11 mouse cellular contexts compared by ENCODE assay signal in genomic region chr9:89178833-89179232, GRCm38 (mm10). TPM values are rescaled to one million over a fixed set of nuclear protein-coding genes. Genes with fewer than 3 reads are reported as not detected.
DNase-seq lines count a peak whose midpoint lies in the region; ATAC-seq lines count a peak whose summit lies in the region.
"Not testable (repeated sequence)": the region's sequence is repeated elsewhere in the genome, so short reads cannot be mapped to it uniquely, and the experiment has no call there.
"Had no signal": no experiment of that assay in that cellular context is flagged by ENCODE, and none has a peak within 500 bp of the region (broad histone marks: within the 10 kb centered on the region; RNA-seq: fewer than 3 reads in every experiment).

No protein-coding gene starts in this region.

- H3K4me1 ChIP-seq in midbrain, embryonic 14.5 days (ENCODE audit: control insufficient read depth, insufficient read depth, low read length): not testable (repeated sequence)

- WGBS in midbrain, embryonic 14.5 days: 31% methylated on average over 2 of the region's 3 CpGs

- not testable (repeated sequence) for H3K9ac ChIP-seq in midbrain, embryonic 14.5 days (replicated peaks; ENCODE audit: low read length)

- not testable (repeated sequence) for H3K4me2 ChIP-seq in midbrain, embryonic 14.5 days (ENCODE audit: low read length)

- not testable (repeated sequence) for ATAC-seq in midbrain, embryonic 14.5 days (ENCODE audit: low FRiP score, low TSS enrichment)

- H3K4me3 ChIP-seq in midbrain, embryonic 14.5 days (replicated peaks; ENCODE audit: low read depth, low read length): not testable (repeated sequence)

- not testable (repeated sequence) for H3K27me3 ChIP-seq in midbrain, embryonic 14.5 days (ENCODE audit: control insufficient read depth, insufficient read depth, low read length)

- not testable (repeated sequence) for H3K9me3 ChIP-seq in midbrain, embryonic 14.5 days (ENCODE audit: control insufficient read depth, low read length)

- intact Hi-C loops in left cerebral cortex, postnatal 25 days (cut with DNase I): not testable (repeated sequence)

- not testable (repeated sequence) for H3K27ac ChIP-seq in midbrain, embryonic 14.5 days (replicated peaks; ENCODE audit: low read depth, low read length)

- H3K36me3 ChIP-seq in midbrain, embryonic 14.5 days (ENCODE audit: control insufficient read depth, insufficient read depth, low read length): not testable (repeated sequence)

- DNase-seq in adipocyte (ENCODE audit: low spot score): peak; percentile 23
- peak; percentile 66 to 75 for DNase-seq in cerebellum, postnatal 36 days
- DNase-seq in heart, adult 11 months: peak; percentile 94
- DNase-seq in kidney, adult 9 months: peak; percentile 81
- peak; percentile 61 to 77 for DNase-seq in left cerebral cortex, postnatal 25 days (ENCODE audit: low spot score in 2 of 2)
- DNase-seq in midbrain, embryonic 14.5 days: peak; percentile 20
- DNase-seq in spleen, adult 12 weeks (ENCODE audit: low spot score): peak; percentile 7
- peak; percentile 34 to 76 for DNase-seq in urinary bladder, postnatal 4 days (ENCODE audit: low spot score in 2 of 2)

RNA-seq across cellular contexts. Expression of gene Bcl2a1b, which starts 20.2 kb away (rescaled TPM):
- 1 to 10 TPM in 1 of 2 experiments, under 1 TPM in 1; 0.87 to 1.5 TPM for total RNA-seq in left cerebral cortex, postnatal 25 days (2021)
- polyA plus RNA-seq in midbrain, embryonic 14.5 days (2014; fragmentation: Nextera tagmentation; extraction: Ambion mirVana): 0.55 and 1.9 TPM in 2 replicates

RNA-seq across cellular contexts. Expression of gene Gm29094, which starts 20.3 kb away (rescaled TPM):
- total RNA-seq in left cerebral cortex, postnatal 25 days (2021): not detected
- 0.43 and 0.76 TPM in 2 replicates for polyA plus RNA-seq in midbrain, embryonic 14.5 days (2014; fragmentation: Nextera tagmentation; extraction: Ambion mirVana)
- polyA plus RNA-seq: embryonic facial prominence, embryonic 13.5 days; heart, embryonic 13.5 days; liver, embryonic 13.5 days had no signal

RNA-seq across cellular contexts. Expression of gene Mthfs, which starts 31.6 kb away (rescaled TPM):
- 10 to 100 TPM; 30.4 to 42.3 TPM for total RNA-seq in left cerebral cortex, postnatal 25 days (2021)
- polyA plus RNA-seq in midbrain, embryonic 14.5 days (2014; fragmentation: Nextera tagmentation; extraction: Ambion mirVana): 10.4 and 15.5 TPM in 2 replicates

Comparison
In these comparisons a context has a peak if more than half of its experiments do, and no peak if none do; other contexts are left out.
1. DNase-seq: peak in every context shown above with its lines; median percentile 94 in heart, adult 11 months; 81 in kidney, adult 9 months; 70 in cerebellum, postnatal 36 days; 69 in left cerebral cortex, postnatal 25 days; 55 in urinary bladder, postnatal 4 days; 23 in adipocyte; 20 in midbrain, embryonic 14.5 days; 7 in spleen, adult 12 weeks.